Mouse (Mus musculus): ENCODE measurements around the gene Ifi44.

The Ifi44 gene

GRCm38 (mm10) chr3:151749737-151750136 lies at the start of gene Ifi44:
Ifi44 (minus strand) TSS chr3:151749960.
- no peak for DNase-seq (ENCODE audit: low spot score)

- no peak for DNase-seq (ENCODE audit: low spot score)
Measured at GRCm38 (mm10) chr3:151788622-151789021, 38.9 kb upstream of the Ifi44 start.

- DNase-seq (ENCODE audit: low spot score) = no peak
Measured at GRCm38 (mm10) chr3:151775089-151775488, 25.3 kb upstream of the Ifi44 start.

GRCm38 (mm10) chr3:151771074-151771473 lies 21.3 kb upstream of the Ifi44 start:
- no peak for DNase-seq (ENCODE audit: low spot score)

- no peak for DNase-seq (ENCODE audit: low spot score)
Measured at GRCm38 (mm10) chr3:151748514-151748913, 1.2 kb downstream of the Ifi44 start.

- DNase-seq (ENCODE audit: low spot score) = no peak
Measured at GRCm38 (mm10) chr3:151746058-151746457, 3.7 kb downstream of the Ifi44 start.

GRCm38 (mm10) chr3:151742223-151742622 lies 7.5 kb downstream of the Ifi44 start:
- DNase-seq (ENCODE audit: low spot score) = no peak

- DNase-seq (ENCODE audit: low spot score) = no peak
Measured at GRCm38 (mm10) chr3:151716246-151716645, 33.5 kb downstream of the Ifi44 start.

GRCm38 (mm10) chr3:151707335-151707734 lies 42.4 kb downstream of the Ifi44 start:
- no peak for DNase-seq (ENCODE audit: low spot score)

Data from yolk sac, embryonic 10.5 days (tissue).